Mouse (Mus musculus) heart, postnatal 25 days (tissue): ENCODE results near the gene Cd109. TPM values are rescaled to one million over a fixed set of nuclear protein-coding genes. Genes with fewer than 3 reads are reported as not detected.

Experiments
- DNase-seq: peaks from one replicate; pipeline ENCODE4 v3.0.0; 2022; ENCODE audit warnings: low spot score
- intact Hi-C: fragments of 180-260 bp; cut with DNase I; formaldehyde crosslinking; loops from one replicate; pipeline ENCODE4 v1.15.1; 2025
- total RNA-seq, 2 experiments: library from RNA; stranded (reverse); gene quantifications; 2 replicates each; pipeline ENCODE4 v1.2.3; 2021

Gene Cd109
- total RNA-seq, 2 experiments from 2014 or later: 1.3 to 1.8 TPM

DNA sequence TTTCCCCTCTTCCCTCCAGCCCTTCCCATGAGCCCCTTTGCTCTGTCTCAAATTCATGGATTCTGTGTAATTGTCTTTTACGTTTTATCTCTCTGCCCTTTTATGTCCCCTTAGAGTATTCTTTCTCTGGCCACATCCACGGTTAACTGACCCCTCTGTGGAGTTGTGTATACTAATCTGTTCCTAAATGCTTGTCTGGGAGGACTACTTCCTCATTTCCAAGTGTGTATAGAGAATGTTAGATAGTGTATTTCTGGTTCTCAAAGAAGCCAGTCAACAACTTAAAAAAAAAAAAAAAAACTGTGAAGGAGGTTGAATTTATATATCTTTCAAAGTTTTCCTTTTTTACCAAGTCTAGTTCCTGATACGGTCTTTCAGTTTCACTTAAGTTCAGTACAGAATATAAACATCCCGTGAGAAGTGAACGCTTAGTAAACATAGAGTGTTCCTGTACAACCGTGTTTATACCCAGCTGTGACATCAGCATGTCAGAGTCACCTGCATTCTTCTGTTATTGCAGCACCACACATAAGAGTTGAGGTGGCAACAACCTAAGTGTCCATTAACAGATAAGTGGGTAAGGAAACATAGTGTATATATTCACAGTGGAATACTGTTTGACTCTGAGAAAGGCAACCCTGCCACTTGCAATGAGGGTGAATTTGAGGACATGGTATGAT, 16.5 kb downstream of the Cd109 start:
- DNase-seq: no peak
- intact Hi-C loops: no loop called here

DNA sequence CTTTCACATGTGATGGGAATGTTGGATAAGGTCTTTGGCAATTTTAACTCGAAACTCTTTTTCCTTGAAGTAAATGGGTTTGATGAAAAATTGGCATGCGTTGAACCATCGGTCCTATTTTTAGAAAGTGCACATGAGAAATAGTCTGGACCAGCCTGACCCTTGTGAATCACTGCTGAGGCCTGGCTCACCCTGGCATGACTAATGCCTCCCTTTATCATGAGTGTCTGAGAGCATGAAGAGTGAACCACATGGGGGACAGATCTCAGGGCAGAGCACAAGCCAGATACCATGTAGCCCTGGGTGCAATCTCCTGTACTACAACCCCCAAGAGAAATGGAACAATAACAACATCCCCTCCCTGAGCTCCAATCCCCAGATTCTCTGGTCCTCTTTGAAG, 18.6 kb downstream of the Cd109 start:
- no peak for DNase-seq
- intact Hi-C loops: no loop called here

DNA sequence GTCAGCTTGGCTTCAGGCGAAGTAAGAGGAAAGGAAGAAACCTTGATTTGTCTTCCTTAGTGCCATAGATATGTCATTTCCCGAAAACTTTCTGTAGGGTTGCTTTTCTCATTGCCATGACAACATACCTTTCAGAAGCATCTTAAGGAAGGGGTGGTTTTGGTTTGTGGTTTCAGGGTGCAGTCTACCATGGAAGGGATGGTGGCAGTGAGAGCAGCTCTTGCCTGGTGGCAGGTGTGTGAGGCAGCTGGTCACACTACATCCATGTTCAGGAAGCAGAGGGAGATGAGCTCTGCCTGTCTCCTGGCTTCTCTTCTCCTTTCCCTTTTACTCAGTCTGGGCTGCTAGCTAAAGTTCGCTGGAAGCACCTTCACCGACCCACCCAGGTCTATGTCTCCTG, 26.0 kb downstream of the Cd109 start:
- no peak for DNase-seq
- intact Hi-C loops: no loop called here

DNA sequence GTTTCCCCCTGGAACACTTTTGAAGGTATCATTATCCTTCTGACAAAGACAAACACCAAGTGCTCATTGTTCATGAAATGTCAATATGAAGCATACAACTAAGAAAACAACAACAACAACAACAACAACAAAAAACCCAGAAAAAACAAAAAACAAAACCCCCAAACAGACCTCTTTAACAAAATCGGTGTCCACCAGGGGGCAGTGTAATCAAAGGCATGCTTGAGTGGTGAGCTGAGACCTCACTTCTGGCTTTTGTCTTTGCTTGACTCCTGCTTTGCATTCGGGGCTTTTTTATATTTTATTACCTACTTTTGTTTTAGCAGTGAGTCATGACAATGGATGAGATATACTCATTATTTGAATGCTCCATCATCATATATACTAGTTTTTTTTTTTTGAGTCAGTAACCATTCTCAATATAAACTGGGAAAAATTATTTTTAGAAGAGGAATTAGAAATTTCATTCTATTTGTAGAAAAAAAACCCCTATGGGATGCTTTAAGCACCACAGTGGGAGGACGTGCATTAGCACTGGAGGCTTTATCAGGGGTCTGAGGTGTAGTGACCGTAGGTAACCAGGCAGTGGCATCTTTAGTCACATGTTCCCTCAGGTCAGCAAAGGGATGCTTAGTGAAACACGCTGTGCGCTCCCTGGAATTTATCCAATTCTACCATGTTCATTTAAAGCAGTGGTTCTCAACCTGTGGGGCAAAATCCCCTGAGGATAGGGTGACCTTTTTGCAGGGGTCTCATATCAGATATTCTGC, 30.8 kb downstream of the Cd109 start:
- intact Hi-C loops: no loop called here

DNA sequence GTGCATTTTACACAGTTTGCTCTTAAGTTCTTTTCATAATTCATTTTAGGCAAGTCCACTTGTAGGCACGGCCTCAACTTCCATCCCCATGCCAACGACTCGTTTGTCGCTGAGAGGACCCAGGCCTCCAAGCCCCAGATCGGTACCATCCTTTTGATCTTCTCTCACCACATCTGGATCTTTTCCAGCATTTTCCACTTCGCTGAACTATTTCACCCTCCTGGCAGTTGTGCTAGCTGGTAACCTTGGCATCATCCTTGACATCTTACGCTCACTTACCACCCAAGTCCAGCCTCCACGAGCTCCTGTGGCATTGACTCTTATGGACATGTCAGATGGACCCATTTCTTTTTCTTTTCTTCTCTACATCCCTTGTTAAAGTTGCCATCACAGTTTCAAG, 33.3 kb downstream of the Cd109 start:
- DNase-seq: no peak
- intact Hi-C loops: no loop called here

More for the DNA sequence above, 30.8 kb downstream of the Cd109 start:
- no peak for DNase-seq

DNA sequence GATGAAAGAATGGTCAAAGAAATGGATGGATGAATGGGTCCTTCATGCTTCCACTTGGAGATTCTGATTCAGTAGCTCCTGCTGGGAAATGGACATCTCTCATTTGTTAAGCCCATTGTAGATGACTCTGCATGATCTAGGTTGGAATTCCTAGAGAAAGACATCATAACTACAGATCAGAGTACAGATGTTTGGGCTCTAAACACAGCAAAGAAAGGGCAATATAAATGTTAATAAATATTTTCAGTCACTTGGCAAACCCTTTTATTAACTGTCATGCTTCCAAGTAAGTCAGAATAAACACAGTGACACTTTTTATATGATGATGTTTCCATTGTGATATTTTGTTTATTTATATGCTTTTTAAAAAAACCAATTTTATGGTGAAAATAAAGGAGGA, 34.1 kb downstream of the Cd109 start:
- intact Hi-C loops: no loop called here
- no peak for DNase-seq

DNA sequence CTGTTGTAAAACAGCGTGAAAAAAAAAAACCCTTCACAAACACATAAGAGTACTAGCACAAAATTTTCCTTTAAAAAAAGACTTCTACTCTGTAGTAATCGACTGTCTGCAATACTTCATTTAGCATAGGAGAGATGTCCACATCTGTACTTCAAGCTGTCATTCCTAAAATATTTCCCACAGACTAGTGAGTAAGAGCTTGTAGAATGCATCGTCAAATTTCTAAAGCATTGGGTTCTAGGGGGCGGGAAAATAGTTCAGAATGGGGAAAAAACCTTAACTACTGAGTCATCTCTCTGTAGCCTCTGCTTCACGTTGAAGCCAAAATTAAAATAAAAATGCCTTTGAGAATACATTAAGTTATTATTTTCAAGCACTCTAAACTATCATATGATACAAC, 42.2 kb downstream of the Cd109 start:
- no peak for DNase-seq
- intact Hi-C loops: no loop called here

DNA sequence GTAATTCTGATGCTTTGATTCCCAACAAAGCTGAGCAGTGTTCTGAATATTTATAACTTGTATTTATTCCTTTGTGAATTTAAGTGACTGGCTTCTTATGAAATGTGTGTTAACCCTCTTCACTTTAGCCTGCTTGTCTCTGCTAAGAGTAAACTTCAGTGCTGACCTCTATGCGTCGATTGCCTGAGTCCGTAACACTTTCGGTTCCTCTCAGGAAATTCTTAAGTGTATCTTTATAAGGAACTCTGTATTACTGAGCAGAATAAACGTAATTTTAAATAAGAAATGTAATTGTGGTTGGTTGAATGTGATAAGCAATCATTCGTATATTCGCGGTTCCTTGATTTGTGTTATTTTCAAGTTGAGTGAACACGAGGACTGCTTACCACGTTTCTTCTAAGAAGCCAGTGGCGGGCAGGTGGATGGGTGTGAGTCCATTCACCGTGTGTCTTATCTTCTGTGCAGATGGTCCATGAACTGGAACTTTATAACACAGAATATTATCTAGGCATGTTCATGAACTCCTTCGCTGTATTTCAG, 56.2 kb downstream of the Cd109 start:
- intact Hi-C loops: no loop called here
- no peak for DNase-seq

DNA sequence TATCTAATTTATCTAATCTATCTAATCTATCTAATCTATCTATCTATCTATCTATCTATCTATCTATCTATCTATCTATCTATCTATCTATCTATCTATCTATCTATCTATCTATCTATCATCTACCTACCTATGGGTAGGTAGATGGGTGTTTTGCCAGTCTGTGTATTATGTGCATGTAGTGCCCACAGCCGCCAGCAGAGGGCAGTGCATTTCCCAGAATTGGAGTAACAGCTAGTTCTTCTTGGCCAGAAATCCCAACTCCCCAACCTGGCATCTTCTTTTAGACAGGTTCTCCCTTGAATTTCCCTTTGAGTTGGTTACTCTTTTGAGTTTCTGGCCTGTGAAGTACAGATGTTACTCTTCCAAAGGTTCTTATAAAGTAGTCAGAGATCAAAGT, 85.3 kb downstream of the Cd109 start:
- no peak for DNase-seq
- intact Hi-C loops: no loop called here

DNA sequence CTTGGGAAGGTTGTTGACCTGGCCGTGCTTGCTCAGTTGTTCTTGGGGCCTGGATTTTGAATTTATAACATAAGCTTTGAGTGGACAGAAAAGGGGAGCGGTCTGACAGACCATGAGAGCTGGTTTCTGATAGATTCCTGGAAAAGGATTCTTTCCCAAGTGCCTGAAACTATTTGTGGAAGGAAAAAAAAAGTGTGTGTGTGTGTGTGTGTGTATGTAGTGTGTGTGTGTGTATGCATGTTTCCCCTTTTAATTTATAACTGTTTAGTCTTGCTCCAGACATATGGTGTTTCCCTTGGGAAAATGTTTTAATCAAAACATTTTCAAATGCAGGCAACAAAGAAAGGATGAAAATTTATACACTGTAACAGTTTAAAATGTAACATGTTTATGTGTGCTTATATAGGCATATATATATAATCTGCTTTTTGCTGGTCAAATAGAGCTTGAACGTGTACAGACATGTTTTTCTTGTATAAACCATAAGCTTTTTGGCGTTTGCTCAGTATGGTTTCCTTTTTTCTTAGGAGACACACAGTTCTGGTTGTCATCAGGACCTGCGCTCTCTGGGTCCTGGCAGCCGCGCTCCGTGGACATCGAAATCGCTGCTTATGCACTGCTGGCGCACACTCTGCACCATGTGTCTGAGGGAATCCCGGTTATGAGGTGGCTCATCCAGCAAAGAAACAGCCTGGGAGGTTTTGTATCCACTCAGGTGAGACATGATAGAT, 87.3 kb downstream of the Cd109 start:
- DNase-seq: no peak
- intact Hi-C loops: no loop called here

DNA sequence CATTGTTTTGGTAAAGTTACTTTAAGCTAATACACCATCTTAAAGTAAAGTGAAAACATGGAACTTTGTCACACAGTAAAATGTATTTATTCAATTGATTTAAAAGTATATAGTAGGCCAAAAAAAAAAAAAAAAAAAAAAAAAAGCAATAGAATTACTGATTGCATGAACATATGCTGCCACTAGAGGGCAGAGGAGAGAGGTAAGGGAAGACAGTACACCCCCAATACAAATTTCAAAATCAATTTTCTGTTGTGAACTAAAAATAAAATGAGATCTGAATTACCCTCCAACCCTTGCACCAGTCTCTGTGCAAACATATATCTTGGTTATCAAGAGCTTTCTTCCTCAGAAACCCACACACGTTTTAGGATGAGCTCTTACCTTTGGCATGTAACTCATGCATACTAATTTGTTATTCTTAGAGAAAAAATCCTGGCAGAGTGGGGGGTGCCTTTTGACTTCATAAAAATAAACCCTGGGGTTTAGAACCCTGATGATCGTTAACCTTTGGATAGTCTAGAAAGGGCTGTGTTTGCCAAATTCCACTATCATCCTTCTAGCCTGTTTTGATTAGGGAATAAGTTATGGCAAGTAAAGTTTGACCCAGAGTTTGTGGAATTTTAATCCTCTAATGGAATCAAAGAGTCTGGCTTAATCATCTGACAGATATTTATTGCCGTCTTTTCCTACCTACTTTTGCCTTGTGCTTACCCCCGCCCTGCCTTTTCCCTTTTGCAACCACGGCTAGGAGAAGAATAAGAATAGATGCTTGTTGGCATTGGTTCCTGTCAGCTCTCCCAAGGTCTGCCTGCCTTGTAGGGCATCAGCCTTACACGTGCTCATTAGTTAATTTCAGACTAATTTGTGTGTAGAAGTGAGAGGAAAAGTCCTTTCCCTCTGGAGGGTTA, 105.8 kb downstream of the Cd109 start:
- no peak for DNase-seq
- intact Hi-C loops: no loop called here

DNA sequence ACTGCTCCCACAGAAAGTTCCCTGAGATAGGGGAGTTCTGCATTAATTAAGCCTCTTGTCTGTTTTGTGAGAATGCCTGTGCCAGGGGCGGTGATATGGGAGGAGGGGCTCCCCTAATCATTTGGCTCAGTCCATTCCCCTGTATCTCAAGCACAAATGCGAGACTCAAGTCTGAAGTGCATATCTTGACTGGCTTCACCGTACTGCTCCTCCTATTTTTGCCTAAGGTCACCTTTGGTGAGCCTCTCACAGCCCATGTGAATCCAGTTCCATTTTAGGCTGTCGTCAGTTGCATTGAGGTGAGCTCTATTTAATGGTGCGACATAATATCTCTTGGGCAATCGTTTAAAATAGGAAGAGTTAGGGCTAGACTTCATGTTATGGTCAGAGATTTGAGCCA, 116.6 kb downstream of the Cd109 start:
- intact Hi-C loops: no loop called here
- no peak for DNase-seq

DNA sequence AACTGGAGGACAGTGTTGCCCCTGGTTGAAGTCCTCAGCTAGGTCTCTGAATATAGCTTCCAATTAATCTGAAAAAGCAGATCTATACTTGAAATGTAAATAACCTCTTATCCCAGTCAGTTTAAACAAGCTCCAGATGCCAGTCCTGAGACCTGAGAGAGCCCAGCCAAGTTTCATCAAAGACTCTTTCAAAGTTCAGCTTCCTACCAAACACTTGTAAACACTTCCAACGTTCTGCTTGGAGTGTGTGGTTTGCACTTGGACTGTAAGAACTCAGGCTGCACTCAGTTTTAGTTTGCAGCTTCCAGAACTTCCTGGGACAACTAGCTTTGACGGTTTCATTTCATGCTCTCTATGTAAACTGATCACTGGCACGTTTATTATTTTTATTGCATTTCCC, 120.2 kb downstream of the Cd109 start:
- intact Hi-C loops: no loop called here
- DNase-seq: no peak

DNA sequence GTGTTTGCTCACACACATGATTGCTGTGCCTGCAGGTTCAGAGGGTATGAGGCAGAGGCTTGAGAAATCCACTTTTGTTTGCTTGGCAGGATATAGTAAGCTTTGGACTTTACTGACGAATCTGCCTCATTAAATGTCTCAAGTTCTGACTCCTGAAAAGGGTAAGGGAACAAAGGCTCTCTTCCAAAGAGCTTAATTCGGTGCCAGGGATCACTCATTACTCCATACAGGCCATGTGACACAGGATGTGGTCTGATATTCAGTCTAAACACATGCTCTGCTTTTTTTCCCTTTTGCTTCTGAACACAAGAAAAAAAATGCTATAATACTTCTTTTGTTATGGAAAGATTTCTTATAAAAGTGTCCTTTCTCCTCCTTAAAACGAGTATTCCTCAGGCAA, 126.7 kb downstream of the Cd109 start:
- intact Hi-C loops: no loop called here

DNA sequence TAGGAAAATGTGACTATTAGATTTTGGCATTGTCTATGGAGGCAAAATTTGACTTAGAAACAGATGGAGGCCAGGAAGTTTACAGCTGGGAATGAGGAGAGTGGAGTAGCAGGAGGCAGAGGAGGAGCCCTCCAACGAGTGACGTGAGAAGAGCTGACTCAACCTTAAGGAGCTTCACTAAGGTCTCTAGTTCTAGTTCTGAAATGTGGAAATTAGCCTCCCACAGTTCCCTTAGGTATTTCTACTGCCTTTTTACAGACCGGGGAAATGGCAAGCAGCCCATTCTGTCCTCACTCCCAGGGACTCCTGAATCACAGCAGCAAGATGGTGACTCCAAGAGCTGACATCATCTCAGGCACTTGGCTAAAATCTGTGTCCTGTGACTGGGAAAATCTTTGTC, 134.9 kb downstream of the Cd109 start:
- peak; percentile 47 for DNase-seq
- intact Hi-C loops: no loop called here

More for the DNA sequence above, 126.7 kb downstream of the Cd109 start:
- no peak for DNase-seq

Other genes with a start within 250 kb of the Cd109 start
- gene Dppa5a, start 247.4 kb upstream of the Cd109 start, total RNA-seq: not detected
- gene Ooep, start 236.8 kb upstream of the Cd109 start, total RNA-seq: not detected
- gene Ddx43, start 219.8 kb upstream of the Cd109 start, total RNA-seq: not detected
- gene Cgas, start 172.3 kb upstream of the Cd109 start, total RNA-seq: under 1 TPM; 0.45 to 0.55 TPM
- 10 to 100 TPM; 24.5 to 25.5 TPM for gene Mto1, start 167.3 kb upstream of the Cd109 start, total RNA-seq
- gene Gm17324, start 166.8 kb upstream of the Cd109 start, total RNA-seq: not detected
- 1,000 to 10,000 TPM; 1,031 to 1,197 TPM for gene Eef1a1, start 126.4 kb upstream of the Cd109 start, total RNA-seq
- gene Slc17a5, start 27.5 kb upstream of the Cd109 start, total RNA-seq: 1 to 10 TPM; 5.2 to 6.0 TPM